Mouse (Mus musculus): ENCODE data around the gene Osbpl8.

The Osbpl8 gene

GRCm38 (mm10) chr10:111242677-111243076 is 78.1 kb downstream of the Osbpl8 start:
- no peak for DNase-seq

GRCm38 (mm10) chr10:111247609-111248008 is 83.1 kb downstream of the Osbpl8 start:
- DNase-seq, result no peak

GRCm38 (mm10) chr10:111248177-111248576 is 83.6 kb downstream of the Osbpl8 start:
- DNase-seq, result no peak

GRCm38 (mm10) chr10:111250192-111250591 is 85.6 kb downstream of the Osbpl8 start:
- no peak for DNase-seq

- DNase-seq, result no peak
Measured at GRCm38 (mm10) chr10:111251666-111252065, 87.1 kb downstream of the Osbpl8 start.

- DNase-seq, result no peak
Measured at GRCm38 (mm10) chr10:111255228-111255627, 90.7 kb downstream of the Osbpl8 start.

- no peak for DNase-seq
Measured at GRCm38 (mm10) chr10:111256156-111256555, 91.6 kb downstream of the Osbpl8 start.

- DNase-seq, result no peak
Measured at GRCm38 (mm10) chr10:111257358-111257757, 92.8 kb downstream of the Osbpl8 start.

GRCm38 (mm10) chr10:111258256-111258655 is 93.7 kb downstream of the Osbpl8 start:
- DNase-seq, result no peak

GRCm38 (mm10) chr10:111271687-111272086 is 107.1 kb downstream of the Osbpl8 start:
- no peak for DNase-seq

GRCm38 (mm10) chr10:111272905-111273304 is 108.4 kb downstream of the Osbpl8 start:
- no peak for DNase-seq

GRCm38 (mm10) chr10:111273463-111274088 is 109.0 kb downstream of the Osbpl8 start:
- DNase-seq, result no peak

- DNase-seq, result no peak
Measured at GRCm38 (mm10) chr10:111275822-111276221, 111.3 kb downstream of the Osbpl8 start.

- no peak for DNase-seq
Measured at GRCm38 (mm10) chr10:111297631-111298030, 133.1 kb downstream of the Osbpl8 start.

GRCm38 (mm10) chr10:111298140-111299098 is 133.9 kb downstream of the Osbpl8 start, which contains the start of gene Bbs10:
Bbs10 (plus strand) TSS chr10:111298679.
- DNase-seq, result peak; percentile 93

- no peak for DNase-seq
Measured at GRCm38 (mm10) chr10:111299591-111299990, 135.0 kb downstream of the Osbpl8 start.

GRCm38 (mm10) chr10:111301041-111301440 is 136.5 kb downstream of the Osbpl8 start:
- no peak for DNase-seq

GRCm38 (mm10) chr10:111302486-111302885 is 137.9 kb downstream of the Osbpl8 start:
- DNase-seq, result no peak

- no peak for DNase-seq
Measured at GRCm38 (mm10) chr10:111308850-111309501, 144.4 kb downstream of the Osbpl8 start.

- no peak for DNase-seq
Measured at GRCm38 (mm10) chr10:111313282-111313681, 148.7 kb downstream of the Osbpl8 start.

GRCm38 (mm10) chr10:111314636-111315395 is 150.3 kb downstream of the Osbpl8 start:
- DNase-seq, result no peak

- no peak for DNase-seq
Measured at GRCm38 (mm10) chr10:111315940-111316339, 151.4 kb downstream of the Osbpl8 start.

GRCm38 (mm10) chr10:111318021-111318420 is 153.5 kb downstream of the Osbpl8 start:
- DNase-seq, result no peak

Data from kidney, adult 18-20 months (tissue).